8 mouse cellular contexts compared by ENCODE assay signal in genomic region chr17:26850358-26851135, GRCm38 (mm10). TPM values are rescaled to one million over a fixed set of nuclear protein-coding genes. Genes with fewer than 3 reads are reported as not detected.
DNase-seq lines count a peak whose midpoint lies in the region; ATAC-seq and TF ChIP-seq lines count a peak whose summit lies in the region.

No protein-coding gene starts in this region.

- no peaks in the 10 kb centered on the region for H3K36me3 ChIP-seq in testis, adult 2 months (ENCODE audit: control insufficient read depth, insufficient read depth, low read length)
- H3K36me3 ChIP-seq in heart, embryonic 11.5 days (ENCODE audit: control insufficient read depth, insufficient read depth, low read length), result no peaks in the 10 kb centered on the region
- H3K36me3 ChIP-seq in limb, embryonic 13.5 days, result no peaks in the 10 kb centered on the region
- H3K36me3 ChIP-seq in stomach, embryonic 14.5 days (ENCODE audit: control insufficient read depth, insufficient read depth, low read length), result no peaks in the 10 kb centered on the region

- WGBS in heart, embryonic 11.5 days (ENCODE audit: insufficient replicate concordance), result under 1% methylated on average over 47 of the region's 48 CpGs
- WGBS in limb, embryonic 13.5 days, result under 1% methylated on average over 48 of the region's 48 CpGs
- 1% methylated on average over 48 of the region's 48 CpGs for WGBS in stomach, embryonic 14.5 days

- H3K27ac ChIP-seq in testis, adult 2 months (ENCODE audit: control insufficient read depth, insufficient read depth, low read depth, low read length), result no peak overlapping the region
- peak overlapping the region; percentile 99 for H3K27ac ChIP-seq in heart, embryonic 11.5 days (ENCODE audit: low read depth, low read length)
- H3K27ac ChIP-seq in limb, embryonic 13.5 days, result no peak overlapping the region
- H3K27ac ChIP-seq in stomach, embryonic 14.5 days (ENCODE audit: low read length), result no peak overlapping the region; the same call in 1 of the 2 replicates

- TF ChIP-seq CTCF in testis, adult 2 months (IDR thresholded peaks at IDR 0.05; ENCODE audit: control insufficient read depth, insufficient read depth, insufficient replicate concordance, low read depth, low read length), result no peak

- peak overlapping the region; percentile 73 for H3K4me3 ChIP-seq in testis, adult 2 months (ENCODE audit: control insufficient read depth, low read depth, low read length)
- peak overlapping the region; percentile 59 for H3K4me3 ChIP-seq in heart, embryonic 11.5 days (ENCODE audit: low read depth, low read length)
- H3K4me3 ChIP-seq in limb, embryonic 13.5 days, result peak overlapping the region; percentile 31
- H3K4me3 ChIP-seq in stomach, embryonic 14.5 days (ENCODE audit: low read depth, low read length), result peak overlapping the region; percentile 26

- no peak for DNase-seq in testis, postnatal 14 days (ENCODE audit: low spot score)
- no peak for DNase-seq in layer of hippocampus, adult 8-10 months (ENCODE audit: low spot score in 2 of 2)
- no peak for DNase-seq in thymus, postnatal 25 days

- ATAC-seq in heart, embryonic 11.5 days (replicated peaks; ENCODE audit: insufficient number of reproducible peaks, low FRiP score, low TSS enrichment), result peak; percentile 77
- no peak for ATAC-seq in limb, embryonic 13.5 days (ENCODE audit: low FRiP score, low read depth)
- ATAC-seq in stomach, embryonic 14.5 days (ENCODE audit: insufficient number of reproducible peaks, insufficient read depth, low FRiP score, low read depth), result no peak
- ATAC-seq in erythroid progenitor cell, adult 5-6 weeks (replicated peaks; ENCODE audit: low FRiP score, poor library complexity, severe bottlenecking), result no peak

- H3K27me3 ChIP-seq in testis, adult 2 months (ENCODE audit: control insufficient read depth, insufficient read depth, low read length), result peaks cover 8% of the 10 kb centered on the region
- H3K27me3 ChIP-seq in heart, embryonic 11.5 days (ENCODE audit: control insufficient read depth, insufficient read depth, low read length), result peaks cover 22% of the 10 kb centered on the region
- peaks cover 90% of the 10 kb centered on the region for H3K27me3 ChIP-seq in limb, embryonic 13.5 days
- H3K27me3 ChIP-seq in stomach, embryonic 14.5 days (ENCODE audit: control insufficient read depth, insufficient read depth, low read length), result peaks cover 58% of the 10 kb centered on the region

- H3K9me3 ChIP-seq in heart, embryonic 11.5 days (replicated peaks; ENCODE audit: control insufficient read depth, low read length), result no peaks in the 10 kb centered on the region
- no peaks in the 10 kb centered on the region for H3K9me3 ChIP-seq in limb, embryonic 13.5 days
- H3K9me3 ChIP-seq in stomach, embryonic 14.5 days (ENCODE audit: control insufficient read depth, low read depth, low read length), result no peaks in the 10 kb centered on the region

- H3K9ac ChIP-seq in heart, embryonic 11.5 days (ENCODE audit: low read depth, low read length), result peak overlapping the region; percentile 93
- H3K9ac ChIP-seq in limb, embryonic 13.5 days, result no peak overlapping the region
- H3K9ac ChIP-seq in stomach, embryonic 14.5 days (replicated peaks; ENCODE audit: low read depth, low read length), result no peak overlapping the region

- H3K4me2 ChIP-seq in heart, embryonic 11.5 days, result peak overlapping the region; percentile 68
- peak overlapping the region; percentile 52 for H3K4me2 ChIP-seq in limb, embryonic 13.5 days (replicated peaks)
- peak overlapping the region; percentile 35 for H3K4me2 ChIP-seq in stomach, embryonic 14.5 days (replicated peaks; ENCODE audit: low read depth, low read length)

- TF ChIP-seq POLR2A in testis, adult 2 months (IDR thresholded peaks at IDR 0.05; ENCODE audit: control insufficient read depth, low read depth, low read length), result no peak

- H3K4me1 ChIP-seq in testis, adult 2 months (ENCODE audit: control insufficient read depth, insufficient read depth, low read length), result peaks cover 15% of the 10 kb centered on the region
- H3K4me1 ChIP-seq in heart, embryonic 11.5 days (ENCODE audit: control insufficient read depth, insufficient read depth, low read length), result peaks cover 4% of the 10 kb centered on the region; the same call in 1 of the 2 replicates
- peaks cover 16% of the 10 kb centered on the region for H3K4me1 ChIP-seq in limb, embryonic 13.5 days
- H3K4me1 ChIP-seq in stomach, embryonic 14.5 days (ENCODE audit: control insufficient read depth, insufficient read depth, low read length), result 0 out of 2 replicates have a peak, but pooled peaks cover 8% of the 10 kb centered on the region

RNA-seq across cellular contexts. Expression of gene Nkx2-5, which starts 5.7 kb away (rescaled TPM):
- not detected in 2 replicates for polyA plus RNA-seq in testis, adult 2 months (2012; rRNA removed)
- polyA plus RNA-seq in heart, embryonic 11.5 days (2014; fragmentation: Nextera tagmentation; extraction: Ambion mirVana), result 157 and 159 TPM in 2 replicates
- not detected in 2 replicates for polyA plus RNA-seq in limb, embryonic 13.5 days (2015; fragmentation: Nextera tagmentation; extraction: Ambion mirVana)
- polyA plus RNA-seq in stomach, embryonic 14.5 days (2014; fragmentation: Nextera tagmentation; extraction: Ambion mirVana), result 6.4 and 8.1 TPM in 2 replicates
- not detected for total RNA-seq in layer of hippocampus, adult 8-10 months (2022)
- total RNA-seq in erythroid progenitor cell, adult 5-6 weeks (2015; ENCODE audit: low replicate concordance), result not detected in 2 replicates
- not detected in 2 replicates for total RNA-seq in erythroid progenitor cell, adult 5-6 weeks (2017; ENCODE audit: low replicate concordance)

Comparison
In these comparisons a context has a peak if more than half of its experiments do, and no peak if none do; other contexts are left out.
1. RNA of gene Nkx2-5, which starts 5.7 kb away (polyA plus RNA-seq): 157 to 159 TPM in heart, embryonic 11.5 days; 6.4 to 8.1 TPM in stomach, embryonic 14.5 days, not detected in testis, adult 2 months and not detected in limb, embryonic 13.5 days; every median in the first group is over 10 times any median in the second.
2. Peak in every context shown above with its lines, with median percentiles within 50 percentile points of each other: H3K4me3 ChIP-seq and H3K4me2 ChIP-seq.